Mouse (Mus musculus) heart, embryonic 16.5 days (tissue): Measurements from ENCODE around the gene Pex1. TPM values are rescaled to one million over a fixed set of nuclear protein-coding genes. Genes with fewer than 3 reads are reported as not detected.
A peak's percentile ranks its signal among the peaks of the same experiment; 100 is the strongest.

ENCODE experiments used
- ATAC-seq: fragments of 200-750 bp; cut with Nextera tagmentation; replicated peaks from 2 replicates; pipeline ENCODE4 v1.8.0; 2017; ENCODE audit warnings: moderate number of reproducible peaks; ENCODE audit not compliant: insufficient read depth, low FRiP score; ENCODE audit errors: extremely low read depth
- H3K27ac ChIP-seq: fragments of 300-500 bp; sonication (generic); 2 replicates; pipeline ENCODE4 v1.5.1; 2014; ENCODE audit warnings: mild to moderate bottlenecking, low read length, control low read depth, moderate library complexity
- H3K27me3 ChIP-seq: fragments of 300-500 bp; sonication (generic); 2 replicates; pipeline ENCODE4 v1.6.1; 2014; ENCODE audit warnings: low read length, mixed read lengths; ENCODE audit not compliant: control insufficient read depth, insufficient read depth
- H3K36me3 ChIP-seq: fragments of 300-500 bp; sonication (generic); 2 replicates; pipeline ENCODE4 v1.6.1; 2014; ENCODE audit not compliant: control insufficient read depth, insufficient read depth
- H3K4me1 ChIP-seq: fragments of 300-500 bp; sonication (generic); 2 replicates; pipeline ENCODE4 v1.6.1; 2014; ENCODE audit warnings: low read length, mixed read lengths; ENCODE audit not compliant: control insufficient read depth, insufficient read depth
- H3K4me2 ChIP-seq: fragments of 300-500 bp; sonication (generic); 2 replicates; pipeline ENCODE4 v1.6.1; 2014; ENCODE audit warnings: low read depth, mild to moderate bottlenecking, control low read depth, low read length
- H3K4me3 ChIP-seq: fragments of 300-500 bp; sonication (generic); 2 replicates; pipeline ENCODE4 v1.5.1; 2014; ENCODE audit warnings: mild to moderate bottlenecking, control low read depth, low read length
- H3K9ac ChIP-seq: fragments of 300-500 bp; sonication (generic); 2 replicates; pipeline ENCODE4 v1.6.1; 2014; ENCODE audit warnings: low read length, control low read depth
- H3K9me3 ChIP-seq: fragments of 300-500 bp; sonication (generic); replicated peaks from 2 replicates; pipeline ENCODE4 v1.6.1; 2016; ENCODE audit warnings: low read length; ENCODE audit not compliant: control insufficient read depth
- WGBS: fragments of 180-500 bp; shearing (Covaris S2); extraction: QIAGEN DNeasy Blood & Tissue Kit; methylation state at CpG from one replicate; pipeline ENCODE4 v1.1.7; 2014; 5-methylcytosine and 5-hydroxymethylcytosine counted together
- microRNA-seq: library from miRNA; unstranded; fragments of <30 nt; microRNA quantifications from one replicate; pipeline ENCODE4, GENCODE M21; 2017
- polyA plus RNA-seq: library from polyadenylated mRNA; unstranded; fragments of >200 nt; fragmentation: Nextera tagmentation; extraction: Ambion mirVana; gene quantifications from 2 replicates; pipeline ENCODE4 v1.2.1, GENCODE M21; 2015

Pex1 gene
- polyA plus RNA-seq, 1 experiment from 2014 or later = 11.1 TPM

GRCm38 (mm10) chr5:3666585-3666984 lies 70.7 kb downstream of the Pex1 start:
- no peak overlapping the region for H3K4me2 ChIP-seq
- H3K4me1 ChIP-seq = no peaks in the 10 kb centered on the region
- H3K27me3 ChIP-seq = no peaks in the 10 kb centered on the region
- H3K4me3 ChIP-seq = no peak overlapping the region
- H3K9ac ChIP-seq = no peak overlapping the region
- no peaks in the 10 kb centered on the region for H3K9me3 ChIP-seq
- no peak overlapping the region for H3K27ac ChIP-seq
- H3K36me3 ChIP-seq = no peaks in the 10 kb centered on the region
- no peak for ATAC-seq
- WGBS = 82% methylated on average over 12 of the region's 12 CpGs

DNA sequence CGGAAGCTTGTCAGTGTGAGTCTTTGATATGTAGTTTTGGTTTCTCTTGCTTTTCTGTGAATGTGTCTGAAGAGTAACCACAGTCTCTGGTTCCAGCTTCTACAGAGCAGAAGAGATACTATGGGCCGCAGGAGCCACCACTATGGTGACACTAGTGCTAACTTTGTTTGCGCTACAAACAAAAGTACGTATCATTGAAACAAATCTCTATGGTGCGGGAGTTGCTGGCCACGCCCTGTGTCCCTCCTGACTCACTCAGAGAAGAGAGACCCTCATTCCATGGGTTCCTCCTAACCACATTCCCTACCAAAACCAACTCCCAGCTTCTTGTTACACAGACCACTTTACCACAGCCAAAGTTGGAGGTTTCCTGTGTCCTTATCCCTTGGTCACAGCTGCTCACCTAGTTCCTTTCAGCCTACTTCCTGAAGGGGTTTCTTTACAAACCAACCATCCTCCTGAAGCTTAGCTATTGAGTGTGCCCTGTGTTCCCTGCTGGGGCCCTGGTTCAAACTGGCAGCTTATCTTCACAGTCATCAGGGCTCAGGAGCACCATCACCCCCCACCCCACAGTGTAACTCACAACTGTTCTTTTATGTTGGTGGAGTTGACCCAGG lies 74.2 kb downstream of the Pex1 start:
- H3K4me2 ChIP-seq = no peak overlapping the region
- no peak overlapping the region for H3K4me3 ChIP-seq
- H3K36me3 ChIP-seq = no peaks in the 10 kb centered on the region
- no peak overlapping the region for H3K27ac ChIP-seq
- 80% methylated on average over 6 of the region's 6 CpGs for WGBS
- no peaks in the 10 kb centered on the region for H3K27me3 ChIP-seq
- no peaks in the 10 kb centered on the region for H3K9me3 ChIP-seq
- no peak overlapping the region for H3K9ac ChIP-seq
- peak; percentile 63; the same call in 1 of the 2 replicates for ATAC-seq
- no peaks in the 10 kb centered on the region for H3K4me1 ChIP-seq

Small RNAs within 50 kb of the gene (microRNA-seq; reads per million reads assigned to microRNA genes)
- not detected for gene Gm26238

Other genes starting within 250 kb of the Pex1 start
- 15.2 TPM in 2 replicates for gene Fam133b, start 52.2 kb upstream of the Pex1 start, polyA plus RNA-seq
- 2.1 and 2.3 TPM in 2 replicates for gene 1700109H08Rik, start 24.5 kb upstream of the Pex1 start, polyA plus RNA-seq
- gene Rbm48, start 519 bp downstream of the Pex1 start, polyA plus RNA-seq = 8.1 and 10.9 TPM in 2 replicates
- gene Tmbim7, start 55.1 kb downstream of the Pex1 start, polyA plus RNA-seq = not detected in 2 replicates
- gene Gatad1, start 61.1 kb downstream of the Pex1 start, polyA plus RNA-seq = 56.9 and 58.3 TPM in 2 replicates
- 4.6 and 5.9 TPM in 2 replicates for gene Ankib1, start 206.9 kb downstream of the Pex1 start, polyA plus RNA-seq
- gene Krit1, start 207.1 kb downstream of the Pex1 start, polyA plus RNA-seq = 35.1 and 39.2 TPM in 2 replicates
- gene Lrrd1, start 249.1 kb downstream of the Pex1 start, polyA plus RNA-seq = 0.16 and 0.28 TPM in 2 replicates